Mouse (Mus musculus) midbrain, embryonic 14.5 days (tissue): ENCODE data around the gene Magea5. TPM values are rescaled to one million over a fixed set of nuclear protein-coding genes. Genes with fewer than 3 reads are reported as not detected.
A peak's percentile ranks its signal among the peaks of the same experiment; 100 is the strongest.
"Not testable (repeated sequence)": the region's sequence is repeated elsewhere in the genome, so short reads cannot be mapped to it uniquely, and the experiment has no call there.

Experiments used
- ATAC-seq: fragments of 200-750 bp; cut with Nextera tagmentation; 2 replicates; pipeline ENCODE4 v1.8.0; 2017; ENCODE audit warnings: moderate number of reproducible peaks, moderate library complexity; ENCODE audit not compliant: low FRiP score, low TSS enrichment
- DNase-seq: peaks from one replicate; pipeline ENCODE4 v3.0.0-alpha.2; 2015
- H3K27ac ChIP-seq: fragments of 300-500 bp; sonication (generic); replicated peaks from 2 replicates; pipeline ENCODE4 v1.5.1; 2014; ENCODE audit warnings: mild to moderate bottlenecking, low read depth, low read length, moderate library complexity
- H3K27me3 ChIP-seq: fragments of 300-500 bp; sonication (generic); 2 replicates; pipeline ENCODE4 v1.6.1; 2014; ENCODE audit warnings: low read length, control low read depth, mixed read lengths; ENCODE audit not compliant: control insufficient read depth, insufficient read depth
- H3K36me3 ChIP-seq: fragments of 300-500 bp; sonication (generic); 2 replicates; pipeline ENCODE4 v1.6.1; 2014; ENCODE audit warnings: low read length, control low read depth; ENCODE audit not compliant: control insufficient read depth, insufficient read depth
- H3K4me1 ChIP-seq: fragments of 300-500 bp; sonication (generic); 2 replicates; pipeline ENCODE4 v1.6.1; 2014; ENCODE audit warnings: mild to moderate bottlenecking, antibody characterized with exemption, low read length, control low read depth; ENCODE audit not compliant: control insufficient read depth, insufficient read depth
- H3K4me2 ChIP-seq: fragments of 300-500 bp; sonication (generic); 2 replicates; pipeline ENCODE4 v1.6.1; 2014; ENCODE audit warnings: mild to moderate bottlenecking, low read length, moderate library complexity
- H3K4me3 ChIP-seq: fragments of 300-500 bp; sonication (generic); replicated peaks from 2 replicates; pipeline ENCODE4 v1.5.1; 2014; ENCODE audit warnings: low read depth, low read length
- H3K9ac ChIP-seq: fragments of 300-500 bp; sonication (generic); replicated peaks from 2 replicates; pipeline ENCODE4 v1.6.1; 2014; ENCODE audit warnings: mild to moderate bottlenecking, low read length, moderate library complexity
- H3K9me3 ChIP-seq: fragments of 300-500 bp; sonication (generic); 2 replicates; pipeline ENCODE4 v1.6.1; 2016; ENCODE audit warnings: low read length, control low read depth, mixed read lengths; ENCODE audit not compliant: control insufficient read depth
- WGBS: fragments of 180-500 bp; shearing (Covaris S2); extraction: QIAGEN DNeasy Blood & Tissue Kit; methylation state at CpG from one replicate; pipeline ENCODE4 v1.1.7; 2014; 5-methylcytosine and 5-hydroxymethylcytosine counted together
- polyA plus RNA-seq: library from polyadenylated mRNA; unstranded; fragments of >200 nt; fragmentation: Nextera tagmentation; extraction: Ambion mirVana; gene quantifications from 2 replicates; pipeline ENCODE4 v1.2.1, GENCODE M21; 2014

Gene Magea5
- polyA plus RNA-seq = not detected in 2 replicates

DNA sequence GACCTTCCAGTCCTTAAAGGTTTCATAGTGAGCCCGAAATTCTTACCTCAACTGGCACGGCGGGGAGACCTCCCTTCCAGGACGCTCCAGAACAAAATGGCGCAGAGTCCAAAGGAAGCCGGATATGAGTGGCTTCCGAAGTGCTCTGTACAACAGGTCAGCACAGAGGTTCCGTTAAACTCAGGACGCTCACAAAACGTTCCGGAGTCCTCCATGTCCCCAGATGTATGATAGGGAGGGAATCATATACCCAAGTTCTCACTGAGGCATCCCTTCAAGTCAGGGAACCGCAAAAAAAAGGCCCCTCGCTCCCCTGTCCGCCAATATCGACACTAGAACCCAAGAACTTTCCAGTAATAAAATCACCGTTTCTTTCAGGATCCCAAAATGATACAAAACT lies at the start of gene Magea5:
Gene Magea5, minus strand, starts transcription at position 101 of the 400 bp plus-strand sequence.
- H3K4me2 ChIP-seq, H3K4me3 ChIP-seq, H3K36me3 ChIP-seq, ATAC-seq, H3K4me1 ChIP-seq, DNase-seq, H3K27ac ChIP-seq, H3K9me3 ChIP-seq, H3K27me3 ChIP-seq, H3K9ac ChIP-seq: not testable (repeated sequence)
- 89% methylated on average over 14 of the region's 16 CpGs for WGBS

DNA sequence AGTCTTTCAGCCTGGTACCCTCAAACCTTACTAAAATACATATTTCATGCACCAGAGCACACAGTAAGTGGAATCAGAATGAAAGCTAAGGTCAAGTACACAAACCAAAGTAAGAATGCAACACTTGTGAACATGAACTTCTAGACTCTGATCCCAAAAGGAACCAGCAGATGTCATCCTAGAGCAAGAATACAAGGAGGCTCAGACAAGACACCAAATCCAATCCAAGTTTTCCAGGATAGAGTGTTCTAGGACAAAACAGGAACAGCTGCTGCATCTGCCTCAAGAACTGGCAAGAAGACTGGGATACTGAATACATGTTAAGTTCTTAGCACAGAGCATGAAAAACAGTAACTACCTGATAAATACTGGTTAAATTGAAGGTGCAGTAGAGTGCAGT lies 35.1 kb upstream of the Magea5 start:
- Histone ChIP-seq H3K4me1 (no peaks in the 10 kb centered on the region), H3K9ac (no peak overlapping the region), H3K27me3 (no peaks in the 10 kb centered on the region), H3K36me3 (no peaks in the 10 kb centered on the region), H3K4me2 (no peak overlapping the region), H3K9me3 (no peaks in the 10 kb centered on the region), H3K4me3 (no peak overlapping the region), H3K27ac (no peak overlapping the region)
- ATAC-seq (no peak), DNase-seq (peak; percentile 19)

DNA sequence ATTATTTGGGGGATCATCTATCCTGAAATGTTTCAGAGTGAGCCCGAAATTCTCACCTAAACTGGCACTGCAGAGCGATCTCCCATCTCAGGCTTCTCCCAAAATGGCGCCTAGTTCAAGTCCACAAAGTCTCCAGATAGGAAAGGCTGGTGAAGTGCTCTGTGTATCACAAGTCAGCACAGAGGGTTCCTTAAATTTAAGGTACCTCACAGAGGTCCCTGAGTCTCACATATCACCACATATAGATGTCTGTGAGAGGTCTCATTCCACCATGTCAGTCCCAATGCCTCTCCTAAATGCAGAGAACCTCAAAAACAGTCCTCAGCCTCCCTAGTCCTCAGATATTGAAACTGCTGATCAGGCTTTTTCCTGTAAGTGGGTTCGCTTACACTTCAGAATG lies 30.6 kb upstream of the Magea5 start, which contains the start of gene Magea2:
Gene Magea2, minus strand, starts transcription at position 101 of the 400 bp plus-strand sequence.
- H3K4me2 ChIP-seq, ATAC-seq, H3K36me3 ChIP-seq, H3K4me3 ChIP-seq, H3K4me1 ChIP-seq, H3K27ac ChIP-seq, DNase-seq, H3K9me3 ChIP-seq, H3K9ac ChIP-seq, H3K27me3 ChIP-seq: not testable (repeated sequence)
- 87% methylated on average over 3 of the region's 4 CpGs for WGBS

DNA sequence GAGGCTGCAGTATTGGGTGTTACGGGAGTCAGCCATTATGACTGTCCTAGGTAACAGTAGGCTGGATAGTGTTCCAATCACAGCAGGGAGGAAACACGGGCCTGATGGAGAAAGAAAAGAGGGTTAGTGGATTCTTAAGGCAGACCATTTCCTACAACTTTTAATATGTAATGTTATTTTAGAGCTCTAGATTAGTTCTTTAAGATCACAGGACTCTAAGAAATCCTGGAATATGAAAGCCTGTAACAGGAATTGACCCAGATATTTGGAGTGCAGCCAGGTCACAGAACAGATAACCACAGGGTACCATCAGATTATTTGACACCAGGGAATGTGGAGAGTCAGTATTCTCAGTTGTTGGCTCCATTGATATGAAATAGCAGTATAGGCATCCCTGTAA lies 26.7 kb upstream of the Magea5 start, which contains the start of gene Magea1:
Gene Magea1, minus strand, starts transcription at position 101 of the 400 bp plus-strand sequence.
- not testable (repeated sequence) for H3K4me1 ChIP-seq, H3K9ac ChIP-seq, H3K4me3 ChIP-seq, H3K27me3 ChIP-seq, H3K27ac ChIP-seq, H3K9me3 ChIP-seq, H3K36me3 ChIP-seq, H3K4me2 ChIP-seq, DNase-seq, ATAC-seq
- 89% methylated on average over 1 of the region's 2 CpGs for WGBS

Other genes with a start within 250 kb of the Magea5 start
- not detected in 2 replicates for gene Cldn34b1, start 172.9 kb downstream of the Magea5 start, polyA plus RNA-seq
- not detected in 2 replicates for gene Magea6, start 127.2 kb downstream of the Magea5 start, polyA plus RNA-seq
- gene Magea3, start 113.6 kb downstream of the Magea5 start, polyA plus RNA-seq = not detected in 2 replicates
- not detected in 2 replicates for gene Magea8, start 67.3 kb downstream of the Magea5 start, polyA plus RNA-seq
- gene Magea1, start 26.6 kb upstream of the Magea5 start, polyA plus RNA-seq = not detected in 2 replicates
- not detected in 2 replicates for gene Magea2, start 30.5 kb upstream of the Magea5 start, polyA plus RNA-seq
- not detected in 2 replicates for gene Cldn34b2, start 65.3 kb upstream of the Magea5 start, polyA plus RNA-seq
- gene Sat1, start 153.3 kb upstream of the Magea5 start, polyA plus RNA-seq = 57.8 and 86.7 TPM in 2 replicates
- 48.0 and 49.9 TPM in 2 replicates for gene Acot9, start 199.3 kb upstream of the Magea5 start, polyA plus RNA-seq